Mouse (Mus musculus) left cerebral cortex, adult 18-20 months (tissue): ENCODE results near the gene Gpr12. TPM values are rescaled to one million over a fixed set of nuclear protein-coding genes. Genes with fewer than 3 reads are reported as not detected.
"Not testable (repeated sequence)": the region's sequence is repeated elsewhere in the genome, so short reads cannot be mapped to it uniquely, and the experiment has no call there.

Source experiments
- DNase-seq, 2 experiments: peaks; one replicate each; pipeline ENCODE4 v3.0.0; 2021 to 2022; ENCODE audit warnings: low spot score in 2 of 2, mixed read lengths in 1 of 2
- total RNA-seq, 2 experiments: library from RNA; stranded (reverse); gene quantifications; 2 replicates each; pipeline ENCODE4 v1.2.3; 2021

The Gpr12 gene
- total RNA-seq, 2 experiments from 2014 or later, result 24.4 to 30.5 TPM

GRCm38 (mm10) chr5:146590987-146591386, 5.9 kb upstream of the Gpr12 start:
- no peak for DNase-seq

- no peak for DNase-seq
These were observed 1.5 kb upstream of the Gpr12 start for GRCm38 (mm10) chr5:146586357-146587070.

- DNase-seq, result no peak
These were observed 240 bp upstream of the Gpr12 start for GRCm38 (mm10) chr5:146585307-146585651.

- DNase-seq, result no peak
These were observed 922 bp downstream of the Gpr12 start for GRCm38 (mm10) chr5:146584156-146584477.

GRCm38 (mm10) chr5:146576668-146577067, 8.4 kb downstream of the Gpr12 start:
- no peak for DNase-seq

GRCm38 (mm10) chr5:146572735-146573042, 12.3 kb downstream of the Gpr12 start:
- DNase-seq, result not testable (repeated sequence)

- DNase-seq, result peak; percentile 56 to 70
These were observed 13.0 kb downstream of the Gpr12 start for GRCm38 (mm10) chr5:146571830-146572734.

GRCm38 (mm10) chr5:146570179-146570578, 14.9 kb downstream of the Gpr12 start:
- DNase-seq, result not testable (repeated sequence)

- peak in 1 of 2 experiments; percentile 29 for DNase-seq
These were observed 18.0 kb downstream of the Gpr12 start for GRCm38 (mm10) chr5:146567054-146567453.

GRCm38 (mm10) chr5:146564259-146564658, 20.8 kb downstream of the Gpr12 start:
- DNase-seq, result no peak

- DNase-seq, result not testable (repeated sequence)
These were observed 29.2 kb downstream of the Gpr12 start, which contains the start of gene Gm3415 for GRCm38 (mm10) chr5:146555836-146556235. Gm3415 (plus strand) TSS chr5:146556136.

- DNase-seq, result not testable (repeated sequence)
These were observed 47.7 kb downstream of the Gpr12 start, which contains the start of gene Gm3409 for GRCm38 (mm10) chr5:146537347-146537746. Gm3409 (plus strand) TSS chr5:146537647.

Other genes with a start within 250 kb of the Gpr12 start
- 10 to 100 TPM; 87.4 to 91.9 TPM for gene Wasf3, start 200.3 kb downstream of the Gpr12 start, total RNA-seq
- not detected for gene Gm6408, start 103.3 kb downstream of the Gpr12 start, total RNA-seq
- gene Gm6370, start 93.9 kb downstream of the Gpr12 start, total RNA-seq, result not detected
- gene 4930449I24Rik, start 82.8 kb downstream of the Gpr12 start, total RNA-seq, result not detected
- gene Gm3402, start 71.1 kb downstream of the Gpr12 start, total RNA-seq, result not detected
- not detected for gene Gm3404, start 59.4 kb downstream of the Gpr12 start, total RNA-seq
- gene Gm3409, start 47.6 kb downstream of the Gpr12 start, total RNA-seq, result not detected
- not detected for gene Gm3415, start 29.1 kb downstream of the Gpr12 start, total RNA-seq
- gene Usp12, start 209.8 kb upstream of the Gpr12 start, total RNA-seq, result 10 to 100 TPM; 56.6 to 61.1 TPM
- gene Rpl21, start 247.7 kb upstream of the Gpr12 start, total RNA-seq, result 100 to 1,000 TPM; 178 to 190 TPM